Mouse (Mus musculus): ENCODE results near the gene Cdc42ep4.

DNA sequence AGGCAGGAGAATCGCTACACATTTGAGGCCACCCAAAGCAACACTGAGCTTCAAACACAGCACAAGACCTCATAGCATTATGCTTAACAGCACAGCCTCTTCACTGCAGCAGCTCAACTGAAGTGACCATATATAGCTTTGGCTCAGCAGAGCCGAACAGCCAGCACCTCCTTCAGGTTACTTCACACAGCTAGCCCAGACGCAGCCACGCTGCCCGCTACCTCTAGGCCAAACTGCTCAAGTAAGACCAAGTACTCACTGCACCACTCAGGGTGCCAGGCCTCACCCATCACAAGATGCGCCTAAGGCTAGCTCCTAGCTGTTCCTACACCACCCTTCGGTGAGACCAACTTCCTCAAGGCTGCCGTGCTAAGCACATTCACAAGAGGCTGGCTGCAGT is 73.3 kb downstream of the Cdc42ep4 start:
- TF ChIP-seq POLR2A (IDR thresholded peaks at IDR 0.05; ENCODE audit: low read depth, low read length) (no peak), CTCF (IDR thresholded peaks at IDR 0.05; ENCODE audit: borderline replicate concordance, insufficient read depth, low read length) (no peak)

Data from embryonic fibroblast, embryonic 13.5 days (primary cell).